In the genomic region with DNA sequence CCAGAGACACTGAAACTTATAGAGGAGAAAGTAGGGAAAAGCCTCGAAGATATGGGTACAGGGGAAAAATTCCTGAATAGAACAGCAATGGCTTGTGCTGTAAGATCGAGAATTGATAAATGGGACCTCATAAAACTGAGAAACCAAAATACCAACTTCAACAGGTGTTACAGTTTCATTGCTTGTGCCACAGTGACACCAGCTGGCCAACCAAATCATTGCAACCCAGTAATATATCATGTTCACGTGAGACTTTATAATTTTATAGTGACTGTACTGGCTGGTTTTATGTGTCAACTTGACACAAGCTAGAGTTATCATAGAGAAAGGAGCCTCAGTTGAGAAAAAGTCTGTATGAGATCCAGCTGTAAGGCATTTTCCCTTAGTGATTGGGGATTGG, we compare ENCODE assay signal across 7 mouse cellular contexts. TPM values are rescaled to one million over a fixed set of nuclear protein-coding genes. Genes with fewer than 3 reads are reported as not detected.
DNase-seq lines count a peak whose midpoint lies in the region; ATAC-seq and TF ChIP-seq lines count a peak whose summit lies in the region.
"Not testable (repeated sequence)": the region's sequence is repeated elsewhere in the genome, so short reads cannot be mapped to it uniquely, and the experiment has no call there.

No protein-coding gene starts in this region.

- TF ChIP-seq POLR2A in cerebellum, adult 2 months (IDR thresholded peaks at IDR 0.05; ENCODE audit: borderline replicate concordance, insufficient read depth, low read length): not testable (repeated sequence)

- not testable (repeated sequence) for H3K9ac ChIP-seq in intestine, embryonic 14.5 days (ENCODE audit: low read length)

- H3K4me3 ChIP-seq in cerebellum, adult 2 months (replicated peaks; ENCODE audit: insufficient read depth, low read depth, low read length); intestine, embryonic 14.5 days (ENCODE audit: low read depth, low read length): not testable (repeated sequence)

- peak; percentile 43; the same call in 1 of the 2 replicates for TF ChIP-seq CTCF in cerebellum, adult 2 months (IDR thresholded peaks at IDR 0.05; ENCODE audit: borderline replicate concordance, insufficient read depth, low read depth, low read length)

- ATAC-seq in intestine, embryonic 14.5 days (replicated peaks; ENCODE audit: low FRiP score, low TSS enrichment, low read depth): not testable (repeated sequence)
- ATAC-seq in megakaryocyte progenitor cell, adult 5-6 weeks (replicated peaks; ENCODE audit: poor library complexity): peak; percentile 90

- not testable (repeated sequence) for H3K4me2 ChIP-seq in intestine, embryonic 14.5 days (ENCODE audit: low read length)

- not testable (repeated sequence) for H3K9me3 ChIP-seq in intestine, embryonic 14.5 days (ENCODE audit: control insufficient read depth, low read length)

- H3K27ac ChIP-seq in cerebellum, adult 2 months (ENCODE audit: insufficient read depth, low read length); intestine, embryonic 14.5 days (ENCODE audit: low read depth): not testable (repeated sequence)

- peak; percentile 82 for DNase-seq in NIH3T3 (ENCODE audit: low read depth)
- peak; percentile 23 to 61 for DNase-seq in cerebellum, adult 2 months
- DNase-seq in frontal cortex, postnatal 14 days (ENCODE audit: low spot score in 2 of 2): peak; percentile 18 to 56
- DNase-seq in intestine, embryonic 14.5 days (ENCODE audit: low spot score): peak; percentile 75
- DNase-seq in left cerebral cortex, adult 18-20 months (ENCODE audit: low spot score in 2 of 2): peak; percentile 47 to 72
- DNase-seq in right cerebral cortex, postnatal 25 days: peak; percentile 33

- H3K4me1 ChIP-seq in cerebellum, adult 2 months (ENCODE audit: control insufficient read depth, insufficient read depth, low read length); intestine, embryonic 14.5 days (replicated peaks; ENCODE audit: control insufficient read depth, insufficient read depth, low read length): not testable (repeated sequence)

- H3K36me3 ChIP-seq in intestine, embryonic 14.5 days (ENCODE audit: control insufficient read depth, insufficient read depth, low read length): not testable (repeated sequence)

- H3K27me3 ChIP-seq in cerebellum, adult 2 months (ENCODE audit: control insufficient read depth, insufficient read depth, low read length); intestine, embryonic 14.5 days (replicated peaks; ENCODE audit: control insufficient read depth, insufficient read depth, low read length): not testable (repeated sequence)

- 12% methylated on average over 3 of the region's 3 CpGs for WGBS in cerebellum, adult 2 months
- 15% methylated on average over 3 of the region's 3 CpGs for WGBS in intestine, embryonic 14.5 days

RNA-seq across cellular contexts. Expression of gene Arfip1, which starts 40.0 kb away (rescaled TPM):
- 16.6 and 17.1 TPM in 2 replicates for polyA plus RNA-seq in cerebellum, adult 2 months (2012; rRNA removed)
- 44.7 and 47.9 TPM in 2 replicates for polyA plus RNA-seq in intestine, embryonic 14.5 days (2014; fragmentation: Nextera tagmentation; extraction: Ambion mirVana)
- total RNA-seq in left cerebral cortex, adult 18-20 months (2021): 10 to 100 TPM; 18.2 to 20.1 TPM
- total RNA-seq in megakaryocyte progenitor cell, adult 5-6 weeks (2015): 20.8 and 21.3 TPM in 2 replicates
- 32.4 and 33.8 TPM in 2 replicates for total RNA-seq in megakaryocyte progenitor cell, adult 5-6 weeks (2017)

RNA-seq across cellular contexts. Expression of gene Tigd4, which starts 50.9 kb away (rescaled TPM):
- polyA plus RNA-seq in cerebellum, adult 2 months (2012; rRNA removed): 0.06 and 0.11 TPM in 2 replicates
- not detected in 2 replicates for polyA plus RNA-seq in intestine, embryonic 14.5 days (2014; fragmentation: Nextera tagmentation; extraction: Ambion mirVana)
- total RNA-seq in left cerebral cortex, adult 18-20 months (2021): under 1 TPM in 1 of 2 experiments, not detected in 1; 0.09 TPM
- not detected in 2 replicates for total RNA-seq in megakaryocyte progenitor cell, adult 5-6 weeks (2015)
- total RNA-seq in megakaryocyte progenitor cell, adult 5-6 weeks (2017): not detected in 2 replicates
